Mouse (Mus musculus): ENCODE measurements around the gene Pkp4. TPM values are rescaled to one million over a fixed set of nuclear protein-coding genes. Genes with fewer than 3 reads are reported as not detected.

Pkp4 gene
- total RNA-seq (2021), result 100 to 1,000 TPM; 202 to 221 TPM
- long read RNA-seq, experiment 1, partial matches to known transcripts, result 46 of 61 reads
- long read RNA-seq, experiment 1, other reads (novel, unspliced or antisense), result 15 of 61 reads
- long read RNA-seq, experiment 2, partial matches to known transcripts, result 48 of 61 reads
- long read RNA-seq, experiment 2, other reads (novel, unspliced or antisense), result 13 of 61 reads

GRCm38 (mm10) chr2:59160605-59160963 is at the start of gene Pkp4, which contains the start of gene Ccdc148:
Pkp4 (plus strand) TSS chr2:59160850.
Ccdc148 (minus strand) TSS chr2:59160683.
- peak; percentile 86 to 94 for DNase-seq (ENCODE audit: low spot score in 2 of 2)

GRCm38 (mm10) chr2:59129023-59129422 is 31.6 kb upstream of the Pkp4 start:
- DNase-seq (ENCODE audit: low spot score in 2 of 2), result no peak

GRCm38 (mm10) chr2:59129821-59130220 is 30.8 kb upstream of the Pkp4 start:
- no peak for DNase-seq (ENCODE audit: low spot score in 2 of 2)

- DNase-seq (ENCODE audit: low spot score in 2 of 2), result no peak
Observed at GRCm38 (mm10) chr2:59131044-59131443, 29.6 kb upstream of the Pkp4 start.

- DNase-seq (ENCODE audit: low spot score in 2 of 2), result no peak
Observed at GRCm38 (mm10) chr2:59155428-59155827, 5.2 kb upstream of the Pkp4 start.

- DNase-seq (ENCODE audit: low spot score in 2 of 2), result no peak
Observed at GRCm38 (mm10) chr2:59158117-59158516, 2.5 kb upstream of the Pkp4 start.

GRCm38 (mm10) chr2:59159961-59160604 is 567 bp upstream of the Pkp4 start:
- no peak for DNase-seq (ENCODE audit: low spot score in 2 of 2)

- peak in 1 of 2 experiments; percentile 39 for DNase-seq (ENCODE audit: low spot score in 2 of 2)
Observed at GRCm38 (mm10) chr2:59161021-59161440, 381 bp downstream of the Pkp4 start.

- DNase-seq (ENCODE audit: low spot score in 2 of 2), result peak; percentile 70 to 76
Observed at GRCm38 (mm10) chr2:59161441-59162284, 1.0 kb downstream of the Pkp4 start.

- DNase-seq (ENCODE audit: low spot score in 2 of 2), result no peak
Observed at GRCm38 (mm10) chr2:59162285-59162600, 1.6 kb downstream of the Pkp4 start.

- DNase-seq (ENCODE audit: low spot score in 2 of 2), result no peak
Observed at GRCm38 (mm10) chr2:59166976-59167375, 6.3 kb downstream of the Pkp4 start.

- no peak for DNase-seq (ENCODE audit: low spot score in 2 of 2)
Observed at GRCm38 (mm10) chr2:59167830-59168229, 7.2 kb downstream of the Pkp4 start.

GRCm38 (mm10) chr2:59169572-59170207 is 9.0 kb downstream of the Pkp4 start:
- no peak for DNase-seq (ENCODE audit: low spot score in 2 of 2)

- DNase-seq (ENCODE audit: low spot score in 2 of 2), result no peak
Observed at GRCm38 (mm10) chr2:59170208-59170589, 9.5 kb downstream of the Pkp4 start.

- no peak for DNase-seq (ENCODE audit: low spot score in 2 of 2)
Observed at GRCm38 (mm10) chr2:59170593-59170992, 9.9 kb downstream of the Pkp4 start.

- DNase-seq (ENCODE audit: low spot score in 2 of 2), result no peak
Observed at GRCm38 (mm10) chr2:59171533-59171932, 10.9 kb downstream of the Pkp4 start.

- no peak for DNase-seq (ENCODE audit: low spot score in 2 of 2)
Observed at GRCm38 (mm10) chr2:59175926-59176325, 15.3 kb downstream of the Pkp4 start.

- DNase-seq (ENCODE audit: low spot score in 2 of 2), result peak; percentile 48 to 56
Observed at GRCm38 (mm10) chr2:59178191-59178590, 17.5 kb downstream of the Pkp4 start.

- no peak for DNase-seq (ENCODE audit: low spot score in 2 of 2)
Observed at GRCm38 (mm10) chr2:59178960-59179359, 18.3 kb downstream of the Pkp4 start.

- peak in 1 of 2 experiments; percentile 2 for DNase-seq (ENCODE audit: low spot score in 2 of 2)
Observed at GRCm38 (mm10) chr2:59179487-59179886, 18.8 kb downstream of the Pkp4 start.

- no peak for DNase-seq (ENCODE audit: low spot score in 2 of 2)
Observed at GRCm38 (mm10) chr2:59181321-59182113, 20.9 kb downstream of the Pkp4 start.

All from left cerebral cortex, adult 18-20 months (tissue).